Mouse (Mus musculus) intestine, postnatal 0 days (tissue): ENCODE results near the gene Zyg11b. TPM values are rescaled to one million over a fixed set of nuclear protein-coding genes. Genes with fewer than 3 reads are reported as not detected.
A peak's percentile ranks its signal among the peaks of the same experiment; 100 is the strongest.

Source experiments
- ATAC-seq: fragments of 200-750 bp; cut with Nextera tagmentation; 2 replicates; pipeline ENCODE4 v1.8.0; 2017; ENCODE audit warnings: mild to moderate bottlenecking, moderate TSS enrichment, moderate library complexity
- H3K27ac ChIP-seq: fragments of 300-500 bp; sonication (generic); 2 replicates; pipeline ENCODE4 v1.5.1; 2014; ENCODE audit warnings: mild to moderate bottlenecking, low read depth, low read length, moderate library complexity
- H3K27me3 ChIP-seq: fragments of 300-500 bp; sonication (generic); replicated peaks from 2 replicates; pipeline ENCODE4 v1.6.1; 2014; ENCODE audit warnings: low read length, mixed read lengths; ENCODE audit not compliant: control insufficient read depth, insufficient read depth
- H3K36me3 ChIP-seq: fragments of 300-500 bp; sonication (generic); 2 replicates; pipeline ENCODE4 v1.6.1; 2014; ENCODE audit warnings: mild to moderate bottlenecking, moderate library complexity; ENCODE audit not compliant: control insufficient read depth, insufficient read depth
- H3K4me1 ChIP-seq: fragments of 300-500 bp; sonication (generic); replicated peaks from 2 replicates; pipeline ENCODE4 v1.6.1; 2014; ENCODE audit warnings: antibody characterized with exemption, low read length, mixed read lengths; ENCODE audit not compliant: control insufficient read depth, insufficient read depth
- H3K4me2 ChIP-seq: fragments of 300-500 bp; sonication (generic); replicated peaks from 2 replicates; pipeline ENCODE4 v1.6.1; 2014; ENCODE audit warnings: low read depth, mild to moderate bottlenecking, moderate library complexity
- H3K4me3 ChIP-seq: fragments of 300-500 bp; sonication (generic); 2 replicates; pipeline ENCODE4 v1.5.1; 2014; ENCODE audit warnings: low read depth, low read length
- H3K9ac ChIP-seq: fragments of 300-500 bp; sonication (generic); 2 replicates; pipeline ENCODE4 v1.6.1; 2014; ENCODE audit warnings: mild to moderate bottlenecking, low read depth, low read length
- H3K9me3 ChIP-seq: fragments of 300-500 bp; sonication (generic); 2 replicates; pipeline ENCODE4 v1.6.1; 2016; ENCODE audit warnings: mixed run types; ENCODE audit not compliant: control insufficient read depth
- CTCF ChIP-seq: sonication (generic); IDR thresholded peaks from 2 replicates; pipeline ENCODE4 v1.5.1; 2016; ENCODE audit warnings: low read depth, mild to moderate bottlenecking, control low read depth, antibody characterized with exemption, moderate library complexity
- WGBS: fragments of 180-500 bp; shearing (Covaris S2); extraction: QIAGEN DNeasy Blood & Tissue Kit; methylation state at CpG from one replicate; pipeline ENCODE4 v1.1.7; 2014; 5-methylcytosine and 5-hydroxymethylcytosine counted together
- polyA plus RNA-seq: library from polyadenylated mRNA; unstranded; fragments of >200 nt; fragmentation: Nextera tagmentation; extraction: Ambion mirVana; gene quantifications from 2 replicates; pipeline ENCODE4 v1.2.1, GENCODE M21; 2015

The Zyg11b gene
- polyA plus RNA-seq, 1 experiment from 2014 or later, result 4.0 TPM

- Histone ChIP-seq H3K36me3 (peaks cover 24% of the 10 kb centered on the region), H3K9ac (no peak overlapping the region), H3K9me3 (no peaks in the 10 kb centered on the region), H3K4me3 (no peak overlapping the region), H3K4me2 (peak overlapping the region; percentile 32), H3K4me1 (peaks cover 4% of the 10 kb centered on the region; the same call in 1 of the 2 replicates), H3K27ac (peak overlapping the region; percentile 79), H3K27me3 (no peaks in the 10 kb centered on the region)
- no peak for ATAC-seq
- WGBS, result 48% methylated on average over 9 of the region's 9 CpGs
- no peak for TF ChIP-seq CTCF
These were observed 31.1 kb upstream of the Zyg11b start for GRCm38 (mm10) chr4:108332041-108332440.

GRCm38 (mm10) chr4:108329840-108330239 lies 28.9 kb upstream of the Zyg11b start:
- Histone ChIP-seq H3K4me3 (no peak overlapping the region), H3K9me3 (no peaks in the 10 kb centered on the region), H3K4me2 (no peak overlapping the region), H3K27ac (peak overlapping the region; percentile 7; the same call in 1 of the 2 replicates), H3K36me3 (peaks cover 16% of the 10 kb centered on the region; the same call in 1 of the 2 replicates), H3K9ac (no peak overlapping the region), H3K4me1 (peaks cover 4% of the 10 kb centered on the region; the same call in 1 of the 2 replicates), H3K27me3 (no peaks in the 10 kb centered on the region)
- 85% methylated on average over 6 of the region's 6 CpGs for WGBS
- TF ChIP-seq CTCF, result no peak
- ATAC-seq, result no peak

GRCm38 (mm10) chr4:108327730-108328484 lies 27.0 kb upstream of the Zyg11b start, which contains the start of gene Coa7:
Gene Coa7 (plus strand): TSS chr4:108328140.
- H3K4me2 ChIP-seq, result peak within 1 kb of the TSS; percentile 71
- peaks cover 4% of the 10 kb centered on the region; the same call in 1 of the 2 replicates for H3K36me3 ChIP-seq
- 0 out of 2 replicates have a peak, but pooled peaks have one; percentile 11 for TF ChIP-seq CTCF
- peak within 1 kb of the TSS; percentile 61 for H3K4me3 ChIP-seq
- ATAC-seq, result peak; percentile 93
- no peaks in the 10 kb centered on the region for H3K9me3 ChIP-seq
- H3K9ac ChIP-seq, result peak within 1 kb of the TSS; percentile 56
- H3K4me1 ChIP-seq, result peaks cover 4% of the 10 kb centered on the region; the same call in 1 of the 2 replicates
- no peaks in the 10 kb centered on the region for H3K27me3 ChIP-seq
- peak within 1 kb of the TSS; percentile 85 for H3K27ac ChIP-seq
- under 1% methylated on average over 45 of the region's 45 CpGs for WGBS

GRCm38 (mm10) chr4:108327071-108327579 lies 26.2 kb upstream of the Zyg11b start:
- no peaks in the 10 kb centered on the region for H3K9me3 ChIP-seq
- ATAC-seq, result no peak
- peak overlapping the region; percentile 71 for H3K4me2 ChIP-seq
- WGBS, result 29% methylated on average over 6 of the region's 6 CpGs
- TF ChIP-seq CTCF, result peak; percentile 76
- H3K27me3 ChIP-seq, result no peaks in the 10 kb centered on the region
- H3K9ac ChIP-seq, result no peak overlapping the region; the same call in 1 of the 2 replicates
- peaks cover 4% of the 10 kb centered on the region; the same call in 1 of the 2 replicates for H3K4me1 ChIP-seq
- H3K27ac ChIP-seq, result peak overlapping the region; percentile 85; the same call in 1 of the 2 replicates
- no peaks in the 10 kb centered on the region for H3K36me3 ChIP-seq
- H3K4me3 ChIP-seq, result peak overlapping the region; percentile 61

GRCm38 (mm10) chr4:108323588-108323987 lies 22.7 kb upstream of the Zyg11b start:
- H3K4me1 ChIP-seq, result no peaks in the 10 kb centered on the region; the same call in 1 of the 2 replicates
- 67% methylated on average over 5 of the region's 5 CpGs for whole genome bisulfite sequencing
- H3K27ac ChIP-seq, result no peak overlapping the region
- ATAC-seq, result no peak
- no peak overlapping the region for H3K9ac ChIP-seq
- TF ChIP-seq CTCF, result no peak
- no peaks in the 10 kb centered on the region for H3K36me3 ChIP-seq
- H3K4me3 ChIP-seq, result no peak overlapping the region
- H3K27me3 ChIP-seq, result no peaks in the 10 kb centered on the region
- H3K4me2 ChIP-seq, result no peak overlapping the region
- no peaks in the 10 kb centered on the region for H3K9me3 ChIP-seq

- Histone ChIP-seq H3K36me3 (no peaks in the 10 kb centered on the region), H3K27ac (no peak overlapping the region), H3K4me2 (no peak overlapping the region), H3K4me3 (no peak overlapping the region), H3K9ac (no peak overlapping the region), H3K27me3 (no peaks in the 10 kb centered on the region), H3K4me1 (no peaks in the 10 kb centered on the region), H3K9me3 (no peaks in the 10 kb centered on the region)
- no peak for TF ChIP-seq CTCF
- 75% methylated on average over 7 of the region's 7 CpGs for WGBS
- no peak for ATAC-seq
These were observed 19.9 kb upstream of the Zyg11b start for GRCm38 (mm10) chr4:108320627-108321380.
